Mouse (Mus musculus) A20 (cell line): ENCODE results near the gene Jph2.

ENCODE experiments used
- DNase-seq: peaks from one replicate; pipeline ENCODE4 v3.0.0-alpha.2; 2011; ENCODE audit warnings: low read depth, low spot score

Gene Jph2

DNA sequence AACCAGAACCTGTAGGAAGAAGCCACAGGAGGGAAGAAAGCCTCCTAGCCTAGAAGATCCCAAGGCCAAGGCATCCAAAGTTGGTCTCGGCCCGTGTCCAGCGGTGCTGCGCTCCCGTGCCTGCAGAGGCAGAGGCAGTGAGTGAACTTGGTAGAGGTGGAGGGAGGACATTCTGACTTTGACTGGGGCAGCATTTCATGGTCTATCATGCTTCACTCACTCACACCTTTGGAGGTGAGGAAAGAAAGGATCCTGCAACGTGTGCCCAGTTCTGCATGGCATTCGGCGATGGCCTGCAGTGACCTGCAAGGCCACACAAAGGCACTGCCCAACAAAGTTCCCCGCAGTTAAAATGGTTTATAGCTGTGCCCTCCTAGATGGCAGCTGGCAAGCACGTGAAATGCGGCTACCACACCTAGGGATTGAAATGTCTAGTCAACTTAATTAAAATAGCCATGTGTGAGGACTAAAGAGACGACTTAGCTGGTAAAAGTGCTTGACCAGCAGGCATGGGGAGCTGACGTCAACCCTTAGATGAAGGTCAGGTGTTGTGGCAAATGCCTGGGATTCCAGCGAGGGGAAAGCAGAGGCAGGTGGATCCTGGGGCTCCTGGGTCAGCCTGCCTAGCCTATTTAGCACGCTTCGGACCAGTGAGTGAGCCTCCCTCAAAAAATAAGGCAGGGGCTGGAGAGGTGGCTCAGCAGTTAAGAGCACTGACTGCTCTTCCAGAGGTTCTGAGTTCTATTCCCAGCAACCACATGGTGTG is 36.8 kb downstream of the Jph2 start:
- DNase-seq = no peak

DNA sequence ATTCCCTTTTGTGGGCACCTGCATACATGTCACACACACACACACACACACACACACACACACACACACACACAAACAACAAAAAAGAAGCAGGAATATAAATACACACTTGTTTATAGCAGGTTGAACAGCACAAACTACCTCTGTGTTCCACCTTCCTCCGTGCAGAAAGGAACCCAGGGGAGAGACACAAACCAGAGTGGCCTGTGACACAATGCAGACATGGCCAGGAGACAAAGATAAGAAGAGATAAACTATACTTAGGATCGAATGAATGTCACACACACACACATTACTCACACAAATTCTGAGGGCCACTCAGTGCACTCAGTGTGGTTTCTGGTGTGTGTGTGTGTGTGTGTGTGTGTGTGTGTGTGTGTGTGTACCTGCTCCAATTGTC is 38.5 kb downstream of the Jph2 start:
- no peak for DNase-seq

DNA sequence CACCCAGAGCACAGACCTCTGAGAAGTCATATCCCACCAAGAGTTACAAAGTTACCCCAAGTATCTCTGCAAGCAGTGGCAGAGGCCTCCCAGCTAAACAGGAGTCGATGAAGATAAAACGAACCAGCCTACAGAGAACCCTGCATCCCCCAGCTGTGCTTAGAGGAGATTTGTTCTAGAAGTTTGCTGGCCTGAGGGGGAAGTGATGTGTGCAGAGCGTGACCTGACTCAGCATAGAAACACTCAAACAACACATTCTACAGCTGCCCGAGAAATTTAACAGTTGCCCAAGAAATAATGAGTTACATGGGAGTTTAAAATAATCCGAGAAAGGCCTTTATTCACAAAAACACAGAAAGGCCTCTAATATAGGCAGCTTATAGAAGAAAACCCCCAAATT is 39.1 kb downstream of the Jph2 start:
- DNase-seq = peak; percentile 78

DNA sequence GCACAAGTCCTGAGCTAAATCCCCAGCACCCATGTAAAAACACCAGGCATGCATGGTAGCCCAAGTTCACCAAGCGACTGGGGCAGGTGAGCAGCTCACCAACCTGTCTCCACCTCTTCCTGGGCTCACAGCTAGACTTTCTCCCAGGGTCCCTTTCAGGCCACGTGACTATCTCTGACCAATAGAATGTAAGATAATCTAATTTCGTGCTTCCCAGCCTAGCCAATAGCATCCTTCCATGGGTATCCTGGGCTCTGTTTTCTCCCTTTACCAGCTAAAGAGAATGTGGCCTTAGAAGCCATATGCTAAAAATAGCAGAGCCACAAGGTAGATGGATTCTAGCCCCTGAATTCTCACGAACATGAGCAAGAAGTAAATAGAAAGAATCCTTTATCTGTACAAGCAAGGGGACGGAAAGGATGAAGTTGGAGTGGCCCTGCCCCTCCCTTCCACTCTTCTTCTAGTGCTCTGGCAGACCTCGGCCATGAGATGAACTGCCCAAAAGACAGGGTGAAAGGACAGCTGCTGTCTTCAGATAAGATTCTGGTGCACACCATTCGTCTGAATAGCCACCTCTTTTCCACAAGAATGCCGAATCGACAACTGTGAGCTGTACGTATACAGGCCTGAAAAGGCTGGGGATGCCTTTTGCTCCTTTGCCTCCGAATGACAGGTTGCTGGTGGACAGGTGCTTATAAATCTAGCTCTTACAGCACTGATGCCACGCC is 41.5 kb downstream of the Jph2 start:
- no peak for DNase-seq

DNA sequence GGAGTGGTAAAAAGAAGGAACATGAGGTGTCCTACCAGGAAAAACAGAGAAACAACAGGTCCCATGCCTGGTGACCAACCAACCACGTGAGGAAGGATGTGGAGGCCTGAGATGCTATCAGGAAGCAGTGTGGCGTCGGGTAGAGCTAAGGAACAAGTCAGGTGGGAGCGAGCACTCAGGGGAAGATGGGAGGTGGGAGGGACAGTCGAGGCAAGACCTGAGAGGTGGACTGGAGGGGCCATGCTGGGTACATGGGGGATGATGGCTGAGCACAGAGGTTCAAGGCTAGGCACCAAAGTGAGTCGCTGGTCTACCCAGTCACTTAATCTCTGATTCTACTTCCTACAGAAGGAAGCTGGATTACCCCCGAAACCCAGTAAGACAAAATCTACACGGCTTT is 42.1 kb downstream of the Jph2 start:
- DNase-seq = no peak

DNA sequence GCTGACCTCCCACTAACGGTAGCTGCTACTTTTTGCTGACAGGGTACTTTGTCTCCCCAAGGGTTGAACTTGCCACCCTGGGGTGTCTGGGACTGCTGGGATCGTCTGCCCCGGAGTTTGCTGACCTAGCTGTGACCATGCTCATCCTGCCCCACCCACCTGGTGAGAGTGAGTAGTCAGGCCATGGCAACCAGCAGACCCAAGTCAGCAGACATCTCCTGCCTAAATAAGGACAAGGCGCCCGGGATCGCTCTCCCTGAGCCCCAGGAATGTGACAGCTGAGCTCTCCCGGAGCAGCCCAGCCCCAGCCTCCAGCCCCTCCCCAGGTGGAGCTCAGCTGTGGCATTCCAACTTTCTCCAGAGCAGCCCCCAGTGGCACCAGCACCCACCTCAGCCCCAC is 44.1 kb downstream of the Jph2 start:
- no peak for DNase-seq

DNA sequence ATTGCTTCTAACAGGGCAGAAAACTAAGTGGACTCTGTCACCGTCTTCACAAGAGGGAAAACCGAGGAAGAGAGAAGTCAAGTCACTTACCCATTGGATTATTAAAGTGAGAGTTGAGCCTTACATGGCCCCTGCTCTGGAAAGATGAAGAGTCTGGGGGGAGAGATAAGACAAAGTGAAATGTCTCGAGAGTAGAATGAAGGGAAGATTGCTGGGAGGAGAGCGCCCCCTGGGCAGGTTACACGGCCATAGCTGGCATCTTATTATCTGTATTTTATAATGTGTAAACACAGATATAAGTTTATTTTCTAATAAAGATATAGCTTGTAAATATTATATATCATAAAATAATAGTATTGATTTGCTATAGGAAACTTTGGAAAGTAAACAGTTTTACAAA is 47.4 kb downstream of the Jph2 start:
- peak; percentile 39 for DNase-seq

DNA sequence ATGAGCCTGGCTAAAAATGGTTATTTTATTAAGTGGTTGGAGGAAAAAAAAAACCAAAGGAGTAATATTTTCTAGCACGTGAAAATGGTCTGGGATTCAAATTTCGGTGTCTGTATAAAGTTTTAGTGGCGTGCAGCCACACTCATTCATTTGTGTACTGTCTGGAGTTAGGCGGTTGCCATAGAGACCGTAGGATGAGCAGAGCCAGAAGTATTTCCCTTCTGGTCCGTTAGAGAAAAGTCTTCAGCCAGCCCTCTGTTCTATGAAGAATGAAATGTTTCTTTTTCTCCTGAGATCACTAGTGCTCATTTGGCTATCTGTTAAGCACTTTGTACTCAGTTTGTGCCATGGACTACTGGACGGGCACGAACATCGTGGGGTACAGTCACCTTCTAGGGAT is 48.4 kb downstream of the Jph2 start:
- DNase-seq = no peak

DNA sequence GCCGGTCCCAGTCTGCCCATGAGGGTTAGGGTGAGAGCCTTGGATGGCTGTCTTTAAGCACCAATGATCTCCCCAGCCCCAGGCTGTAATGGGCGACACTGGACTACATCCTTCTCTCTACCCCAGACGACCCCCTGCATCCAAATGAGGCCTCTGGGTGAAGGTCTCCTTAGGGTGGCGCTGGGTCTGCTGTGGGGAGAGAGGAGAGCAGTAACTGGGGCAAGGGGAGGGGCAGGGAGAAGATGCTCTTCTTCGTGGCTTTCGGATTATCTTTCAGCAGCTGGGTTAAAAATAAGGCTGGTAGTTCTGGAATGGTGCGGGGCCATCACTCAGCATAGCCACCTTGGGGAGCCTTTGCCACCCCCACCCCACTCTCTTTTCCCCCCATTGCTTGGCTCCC is 49.1 kb downstream of the Jph2 start:
- no peak for DNase-seq

DNA sequence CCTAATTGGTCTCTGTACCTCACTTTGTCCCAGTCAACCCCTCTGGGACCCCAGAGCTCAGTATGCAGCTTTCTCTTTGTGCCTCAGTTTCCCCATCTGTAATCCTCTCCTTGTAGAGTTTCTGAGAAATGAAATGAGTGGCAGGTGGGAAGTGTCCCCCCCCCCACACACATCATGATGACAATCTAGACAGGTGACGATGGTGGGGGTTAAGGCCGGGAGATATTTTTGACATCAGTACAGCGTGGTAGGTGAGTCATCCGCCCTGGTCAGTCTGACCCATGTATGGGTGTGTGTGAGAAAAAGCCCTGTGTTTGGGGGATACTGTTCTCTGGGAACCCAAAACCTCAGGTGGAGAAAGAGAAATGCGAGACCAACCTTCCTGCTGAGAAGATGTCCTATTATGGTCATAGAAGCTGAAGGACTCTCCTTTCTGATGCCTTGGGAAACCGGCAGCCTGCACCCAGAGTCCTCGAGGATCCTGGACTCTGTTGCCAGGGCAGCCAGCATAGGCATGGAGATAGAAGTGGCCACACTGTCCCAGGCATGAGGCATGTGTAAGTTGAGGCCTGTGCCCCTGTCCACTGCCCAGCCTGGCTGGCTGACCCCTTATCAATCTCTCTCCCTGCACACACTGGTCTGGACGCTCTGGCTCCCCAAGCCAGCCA is 50.1 kb downstream of the Jph2 start:
- no peak for DNase-seq

DNA sequence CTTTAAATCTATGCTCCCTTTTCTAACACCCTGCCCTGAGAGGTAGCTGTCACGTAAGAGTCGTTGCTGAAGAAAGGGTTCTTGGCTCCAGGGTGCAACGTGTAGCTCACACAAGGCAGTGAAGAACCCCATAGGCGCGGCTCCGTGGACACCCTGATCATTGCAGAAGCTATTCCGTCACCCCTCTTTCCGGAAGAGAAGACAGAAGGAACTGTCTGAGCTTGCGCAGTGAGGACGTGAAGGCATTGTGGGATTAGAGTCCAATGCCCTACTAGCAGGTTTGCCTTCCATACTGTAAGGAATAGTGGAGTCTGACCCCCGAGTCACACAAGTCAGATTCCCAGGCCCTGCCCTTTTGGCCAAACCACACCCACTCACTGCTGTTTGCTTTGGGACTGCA is 51.3 kb downstream of the Jph2 start:
- DNase-seq = no peak

DNA sequence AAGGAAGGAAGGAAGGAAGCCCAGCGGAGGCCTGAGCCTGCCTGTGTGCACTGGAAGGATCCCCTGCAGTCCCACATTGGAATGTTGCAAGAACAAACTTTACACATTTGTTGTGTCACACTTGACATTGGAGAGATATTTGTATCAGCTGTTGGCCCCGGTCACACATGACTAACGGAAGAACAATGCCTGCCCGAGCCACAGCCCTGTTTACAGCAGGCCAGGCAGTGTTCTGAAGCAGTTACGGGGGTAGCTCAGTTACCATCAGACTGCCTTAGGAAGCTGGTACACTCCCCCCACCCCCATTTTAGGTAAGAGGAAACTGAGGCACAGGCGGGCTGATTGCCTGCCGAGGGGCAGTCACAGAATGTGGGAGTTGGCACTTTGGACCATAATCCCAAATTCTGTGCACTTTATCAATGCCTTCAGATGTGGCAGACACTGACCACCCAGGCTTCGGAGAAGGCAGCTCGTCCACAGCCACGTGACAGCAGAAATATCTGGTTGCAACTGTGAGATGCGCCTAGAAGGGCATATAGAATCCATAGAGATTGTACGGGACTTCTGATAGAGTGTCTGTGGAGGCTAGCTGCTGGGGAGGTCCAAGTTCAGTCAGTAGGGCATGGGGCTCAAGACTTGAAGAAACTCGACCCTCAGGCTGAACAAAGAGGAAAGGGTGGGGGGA is 52.7 kb downstream of the Jph2 start:
- DNase-seq = no peak

DNA sequence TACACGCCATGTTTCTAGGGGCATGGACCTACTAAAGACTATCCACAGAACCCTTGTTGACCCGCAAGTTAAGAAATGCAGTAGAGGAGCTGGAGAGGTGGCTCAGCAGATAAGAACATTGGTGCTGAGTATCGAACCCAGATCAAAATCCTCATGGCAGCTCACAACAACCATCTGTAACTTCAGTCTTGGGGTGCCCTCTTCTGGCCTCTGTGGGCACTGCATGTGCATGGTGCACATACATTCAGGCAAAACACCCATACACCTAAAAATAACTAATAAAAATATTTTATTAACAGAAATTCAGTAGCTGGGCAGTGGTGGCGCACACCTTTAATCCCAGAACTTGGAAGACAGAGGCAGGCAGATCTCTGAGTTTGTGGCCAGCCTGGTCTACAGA is 54.1 kb downstream of the Jph2 start:
- DNase-seq = peak; percentile 62

DNA sequence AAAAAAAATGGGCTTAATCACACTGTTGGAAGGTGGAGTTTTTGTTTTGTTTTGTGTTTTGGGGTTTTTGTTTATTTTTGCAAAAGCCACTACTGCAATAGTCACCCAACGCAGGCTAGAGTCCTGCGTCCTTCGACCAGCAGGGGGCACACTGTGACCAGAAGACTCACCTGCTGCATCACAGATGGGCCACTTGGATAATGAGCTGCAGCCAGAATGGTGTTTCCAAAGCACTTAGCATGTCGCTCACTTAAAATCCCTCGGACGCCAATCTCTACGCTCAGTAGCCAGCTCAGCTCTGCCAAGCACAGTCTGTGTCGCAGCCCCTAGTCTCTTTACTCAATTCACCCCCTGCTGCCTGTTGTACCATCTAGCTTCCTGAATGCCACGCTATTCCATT is 57.5 kb downstream of the Jph2 start:
- peak; percentile 64 for DNase-seq

DNA sequence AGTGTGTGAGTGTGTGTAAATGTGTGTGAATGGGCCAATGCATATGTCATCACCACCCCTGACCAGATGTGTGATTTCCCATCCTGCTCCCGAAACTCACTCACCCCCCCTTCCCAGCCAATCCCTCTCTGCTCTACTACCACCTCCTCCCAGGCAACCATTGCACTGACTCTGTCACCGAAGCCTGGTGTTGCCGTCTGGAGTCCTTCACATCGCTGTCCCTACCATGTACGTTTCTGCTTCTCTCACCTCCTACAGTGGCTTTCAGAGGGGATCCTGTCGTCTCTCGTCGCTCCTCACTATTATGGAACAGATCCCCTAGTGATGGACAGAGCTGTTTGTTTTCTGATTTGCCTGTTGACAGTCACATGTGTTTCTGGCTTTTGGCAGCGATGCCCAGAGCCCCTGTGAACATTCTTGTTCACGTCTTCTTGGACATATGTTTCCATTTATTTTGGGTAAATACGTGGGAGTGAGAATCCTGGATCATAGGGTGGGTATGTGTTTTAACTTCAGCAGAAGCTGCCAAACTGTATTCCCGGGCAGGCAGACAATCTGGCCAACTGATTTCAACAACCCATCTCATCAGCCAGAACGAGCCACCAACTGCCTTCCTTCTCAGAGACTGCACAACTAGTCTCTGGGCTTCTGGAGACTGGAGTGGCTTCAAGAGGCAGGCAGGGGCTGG is 65.3 kb downstream of the Jph2 start:
- DNase-seq = no peak

DNA sequence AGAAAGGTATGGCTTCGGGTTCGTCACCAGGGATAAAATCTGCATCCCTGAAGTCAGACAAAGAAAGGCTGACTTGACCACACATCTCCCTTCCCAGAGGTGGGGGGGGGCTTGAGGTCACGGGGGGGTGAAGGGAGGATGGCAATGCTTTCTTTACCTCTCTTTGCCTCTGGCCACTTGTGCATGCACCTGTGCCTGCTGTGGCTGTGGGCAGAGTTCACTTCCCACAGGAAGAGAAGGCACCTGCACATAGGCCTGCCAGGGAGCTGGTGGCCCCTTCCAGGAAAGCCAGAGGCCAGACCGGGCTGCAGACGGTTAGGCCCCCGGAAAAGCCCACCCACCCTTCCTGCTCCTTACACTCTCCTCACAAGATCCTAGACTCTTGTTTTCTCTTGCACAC is 66.4 kb downstream of the Jph2 start:
- no peak for DNase-seq

DNA sequence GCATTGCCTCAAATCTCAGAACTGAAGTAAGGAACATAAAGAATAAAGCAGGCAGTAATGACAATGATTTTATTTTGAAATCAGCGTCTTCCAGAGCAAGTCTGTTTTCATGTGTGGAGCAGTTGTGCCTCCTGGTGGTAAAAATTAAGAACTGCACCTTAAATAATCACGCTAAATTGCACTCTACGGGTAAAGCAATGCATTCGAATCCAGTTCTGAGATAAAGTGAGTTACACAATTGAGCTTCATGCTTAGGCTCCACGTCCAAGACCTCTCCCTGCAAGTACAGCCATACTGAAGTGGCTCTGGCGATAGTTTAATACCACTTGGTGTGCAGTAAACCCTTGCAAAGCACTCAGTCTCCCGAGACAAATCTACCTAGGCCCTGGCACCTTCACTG is 67.1 kb downstream of the Jph2 start:
- DNase-seq = peak; percentile 68

DNA sequence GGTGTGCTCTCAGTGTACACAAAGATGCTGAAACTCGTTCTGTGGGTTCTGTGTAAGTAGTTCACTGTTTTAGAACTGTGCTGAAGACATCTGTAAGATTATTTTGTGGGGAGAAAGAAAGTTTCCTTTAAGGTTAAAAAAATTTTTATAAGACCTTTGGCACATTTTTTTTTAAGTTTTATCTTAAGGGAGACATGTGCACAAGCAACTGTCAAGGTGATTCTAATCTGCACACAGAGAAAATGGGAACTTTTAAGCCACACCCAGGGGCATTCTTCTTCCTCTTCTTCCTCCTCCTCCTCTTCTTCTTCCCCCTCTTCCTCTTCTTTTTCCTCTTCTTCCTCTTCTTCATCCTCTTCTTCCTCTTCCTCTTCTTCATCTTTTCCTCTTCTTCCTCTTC is 74.6 kb downstream of the Jph2 start:
- no peak for DNase-seq

DNA sequence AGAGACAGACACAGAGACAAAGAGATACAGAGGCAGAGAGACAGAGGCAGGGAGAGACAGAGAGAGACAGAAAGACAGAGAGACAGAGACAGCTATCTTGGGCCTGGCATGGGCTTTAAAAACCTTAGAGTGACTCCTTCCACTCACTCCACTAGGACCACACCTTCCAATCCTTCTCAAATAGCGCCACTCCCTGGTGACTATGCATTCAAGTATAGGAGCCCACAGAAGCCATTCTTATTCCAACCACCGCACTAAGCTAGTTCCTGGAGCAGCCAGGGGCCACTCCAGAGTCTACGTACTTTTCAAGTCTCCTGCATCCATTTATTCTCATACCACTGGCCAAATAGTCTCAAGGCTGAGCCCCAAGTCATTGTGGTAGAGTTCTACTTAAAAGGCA is 79.0 kb downstream of the Jph2 start:
- DNase-seq = peak; percentile 30

DNA sequence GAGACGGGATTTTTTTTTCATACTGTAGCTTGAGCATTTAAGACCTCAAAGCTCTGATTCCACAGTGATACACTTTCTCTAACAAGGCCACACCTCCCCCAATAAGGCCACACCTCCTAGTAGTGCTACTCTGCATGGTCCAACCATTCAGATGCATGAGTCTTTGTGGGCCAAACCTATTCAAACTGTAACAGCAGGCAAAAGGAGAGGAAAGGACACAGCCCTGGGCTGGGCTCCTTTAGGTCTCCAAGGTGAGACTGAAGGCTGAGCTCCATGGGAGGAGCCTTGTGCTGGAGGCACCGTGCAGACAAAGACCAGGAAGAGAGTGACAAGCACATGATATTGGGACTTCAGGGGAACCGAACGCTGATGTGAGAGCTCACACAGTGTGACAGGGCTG is 80.5 kb downstream of the Jph2 start:
- DNase-seq = no peak

DNA sequence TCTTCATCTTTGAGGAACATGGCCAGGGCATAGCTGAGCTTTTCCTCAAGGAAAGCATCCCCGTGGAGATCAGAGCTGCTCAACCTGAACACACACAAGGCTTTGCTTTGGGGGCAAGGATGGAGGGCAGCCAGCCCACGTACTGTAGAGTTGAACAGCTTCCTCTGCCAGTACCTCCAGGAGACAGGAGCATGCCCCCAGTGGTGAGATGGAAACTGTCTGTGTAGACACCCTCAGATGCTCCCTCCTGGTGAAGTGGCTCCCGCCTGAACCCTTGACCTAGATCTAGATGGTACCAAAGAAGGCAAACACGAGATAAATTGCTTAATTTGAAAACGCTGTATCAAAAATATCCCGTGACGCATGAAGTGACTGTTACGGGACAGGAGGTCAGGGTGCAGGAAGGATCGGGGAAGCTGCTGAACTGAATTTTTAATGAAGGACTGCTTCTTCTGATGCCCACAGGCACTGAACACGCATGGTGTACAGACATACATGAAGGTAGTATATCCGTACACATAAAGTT is 87.6 kb downstream of the Jph2 start:
- peak; percentile 22 for DNase-seq
